Mouse (Mus musculus) thymus, adult 2 months (tissue): ENCODE results near the gene Lonrf2.

Experiments
- CTCF ChIP-seq: fragments of 200-500 bp; IDR thresholded peaks from 2 replicates; pipeline ENCODE4 v1.5.1; 2012; ENCODE audit warnings: mild to moderate bottlenecking, control low read depth, low read length, moderate library complexity, borderline replicate concordance; ENCODE audit not compliant: control insufficient read depth, poor library complexity, insufficient read depth; ENCODE audit errors: extremely low read depth
- POLR2A ChIP-seq: fragments of 200-500 bp; IDR thresholded peaks from 2 replicates; pipeline ENCODE4 v1.6.1; 2012; ENCODE audit warnings: mild to moderate bottlenecking, low read length, control low read depth, moderate library complexity; ENCODE audit not compliant: control insufficient read depth, poor library complexity, insufficient read depth; ENCODE audit errors: extremely low read depth

- TF ChIP-seq POLR2A = no peak
- no peak for TF ChIP-seq CTCF
Observed at GRCm38 (mm10) chr1:38842861-38843260, 6.3 kb upstream of the Lonrf2 start.
